Mouse (Mus musculus) heart, embryonic 14.5 days (tissue): ENCODE data around the gene Kcnn4. TPM values are rescaled to one million over a fixed set of nuclear protein-coding genes. Genes with fewer than 3 reads are reported as not detected.

ENCODE experiments used
- ATAC-seq: fragments of 200-750 bp; cut with Nextera tagmentation; 2 replicates; pipeline ENCODE4 v1.8.0; 2017; ENCODE audit warnings: low read depth, moderate TSS enrichment; ENCODE audit not compliant: insufficient number of reproducible peaks, insufficient read depth, low FRiP score
- H3K27ac ChIP-seq, 2 experiments: fragments of 200-500 bp in 1 of 2; fragments of 300-500 bp in 1 of 2; sonication (generic) in 1 of 2; replicated peaks in 1 of 2; 2 replicates each; pipeline ENCODE4 v1.5.1; 2012 to 2014; ENCODE audit warnings: low read depth in 2 of 2, low read length in 2 of 2, control low read depth in 1 of 2, mild to moderate bottlenecking in 1 of 2, mixed read lengths in 1 of 2; ENCODE audit not compliant: control insufficient read depth in 1 of 2, insufficient read depth in 1 of 2
- H3K27me3 ChIP-seq: fragments of 300-500 bp; sonication (generic); 2 replicates; pipeline ENCODE4 v1.6.1; 2014; ENCODE audit warnings: mild to moderate bottlenecking, low read length, control low read depth; ENCODE audit not compliant: control insufficient read depth, insufficient read depth
- H3K36me3 ChIP-seq: fragments of 300-500 bp; sonication (generic); 2 replicates; pipeline ENCODE4 v1.6.1; 2014; ENCODE audit warnings: mild to moderate bottlenecking, control low read depth, low read length, mixed read lengths; ENCODE audit not compliant: control insufficient read depth, insufficient read depth
- H3K4me1 ChIP-seq, 2 experiments: fragments of 200-500 bp in 1 of 2; fragments of 300-500 bp in 1 of 2; sonication (generic) in 1 of 2; 2 replicates each; pipeline ENCODE4 v1.6.1; 2012 to 2014; ENCODE audit warnings: low read length in 2 of 2, control low read depth in 1 of 2, mixed read lengths in 1 of 2; ENCODE audit not compliant: control insufficient read depth in 2 of 2, insufficient read depth in 2 of 2
- H3K4me2 ChIP-seq: fragments of 300-500 bp; sonication (generic); 2 replicates; pipeline ENCODE4 v1.6.1; 2014; ENCODE audit warnings: mild to moderate bottlenecking, low read length
- H3K4me3 ChIP-seq, 2 experiments: fragments of 200-500 bp in 1 of 2; fragments of 300-500 bp in 1 of 2; sonication (generic) in 1 of 2; 2 replicates each; pipeline ENCODE4 v1.5.1; 2012 to 2014; ENCODE audit warnings: low read length in 2 of 2, mild to moderate bottlenecking in 2 of 2, control low read depth in 1 of 2, low read depth in 1 of 2, moderate library complexity in 1 of 2; ENCODE audit not compliant: control insufficient read depth in 1 of 2, insufficient read depth in 1 of 2
- H3K9ac ChIP-seq: fragments of 300-500 bp; sonication (generic); 2 replicates; pipeline ENCODE4 v1.6.1; 2014; ENCODE audit warnings: mild to moderate bottlenecking, low read length
- H3K9me3 ChIP-seq: fragments of 300-500 bp; sonication (generic); 2 replicates; pipeline ENCODE4 v1.6.1; 2016; ENCODE audit warnings: low read length, control low read depth; ENCODE audit not compliant: control insufficient read depth
- WGBS: fragments of 180-500 bp; shearing (Covaris S2); extraction: QIAGEN DNeasy Blood & Tissue Kit; methylation state at CpG from one replicate; pipeline ENCODE4 v1.1.7; 2014; 5-methylcytosine and 5-hydroxymethylcytosine counted together
- polyA plus RNA-seq: library from polyadenylated mRNA; unstranded; fragments of >200 nt; fragmentation: Nextera tagmentation; extraction: Ambion mirVana; gene quantifications from 2 replicates; pipeline ENCODE4 v1.2.1, GENCODE M21; 2014

The Kcnn4 gene
- polyA plus RNA-seq, 1 experiment from 2014 or later, result 1.4 TPM

GRCm38 (mm10) chr7:24425919-24426318, 55.9 kb downstream of the Kcnn4 start:
- H3K36me3 ChIP-seq, result peaks cover 19% of the 10 kb centered on the region
- H3K4me3 ChIP-seq, result no peak overlapping the region

DNA sequence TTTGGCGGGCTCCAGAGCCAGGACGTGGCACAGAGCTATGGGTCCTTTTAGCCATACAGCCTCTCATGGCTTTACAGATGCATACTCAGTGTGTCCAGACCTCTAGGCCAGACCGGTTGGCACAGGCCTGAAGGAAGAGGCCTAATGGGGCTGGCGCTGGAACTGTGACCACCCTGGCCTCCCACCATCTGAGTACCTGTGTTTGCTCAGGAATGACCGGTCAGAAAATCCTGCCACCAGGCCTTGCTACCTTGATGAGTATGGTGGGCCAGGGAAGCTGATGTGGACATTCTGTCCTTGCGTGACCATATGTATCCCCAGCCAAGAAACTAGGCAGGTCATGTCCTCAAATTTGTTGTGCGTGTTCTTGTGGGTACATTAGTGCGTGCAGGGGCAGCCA, 57.1 kb downstream of the Kcnn4 start:
- no peak overlapping the region for H3K27ac ChIP-seq
- no peaks in the 10 kb centered on the region for H3K9me3 ChIP-seq
- peaks cover 13% of the 10 kb centered on the region; the same call in 1 of the 2 replicates for H3K36me3 ChIP-seq
- H3K27me3 ChIP-seq, result peaks cover 2% of the 10 kb centered on the region
- no peak overlapping the region for H3K9ac ChIP-seq
- 92% methylated on average over 8 of the region's 8 CpGs for WGBS
- no peak overlapping the region for H3K4me2 ChIP-seq
- no peak overlapping the region for H3K4me3 ChIP-seq
- ATAC-seq, result no peak
- H3K4me1 ChIP-seq, result peaks cover 15 to 25% of the 10 kb centered on the region in 2 experiments

More at GRCm38 (mm10) chr7:24425919-24426318, 55.9 kb downstream of the Kcnn4 start:
- Histone ChIP-seq H3K9me3 (no peaks in the 10 kb centered on the region), H3K4me1 (peaks cover 15 to 25% of the 10 kb centered on the region in 2 experiments), H3K27ac (no peak overlapping the region), H3K4me2 (no peak overlapping the region), H3K9ac (no peak overlapping the region), H3K27me3 (no peaks in the 10 kb centered on the region)
- ATAC-seq, result no peak
- 76% methylated on average over 9 of the region's 9 CpGs for WGBS

- Histone ChIP-seq H3K9me3 (no peaks in the 10 kb centered on the region), H3K9ac (no peak overlapping the region), H3K27me3 (peaks cover 18% of the 10 kb centered on the region), H3K4me3 (no peak overlapping the region), H3K27ac (no peak overlapping the region), H3K4me1 (peaks cover 12 to 25% of the 10 kb centered on the region in 2 experiments), H3K36me3 (no peaks in the 10 kb centered on the region), H3K4me2 (no peak overlapping the region)
- WGBS, result 91% methylated on average over 5 of the region's 5 CpGs
- ATAC-seq, result no peak
Measured at GRCm38 (mm10) chr7:24428725-24429124, 58.7 kb downstream of the Kcnn4 start.

DNA sequence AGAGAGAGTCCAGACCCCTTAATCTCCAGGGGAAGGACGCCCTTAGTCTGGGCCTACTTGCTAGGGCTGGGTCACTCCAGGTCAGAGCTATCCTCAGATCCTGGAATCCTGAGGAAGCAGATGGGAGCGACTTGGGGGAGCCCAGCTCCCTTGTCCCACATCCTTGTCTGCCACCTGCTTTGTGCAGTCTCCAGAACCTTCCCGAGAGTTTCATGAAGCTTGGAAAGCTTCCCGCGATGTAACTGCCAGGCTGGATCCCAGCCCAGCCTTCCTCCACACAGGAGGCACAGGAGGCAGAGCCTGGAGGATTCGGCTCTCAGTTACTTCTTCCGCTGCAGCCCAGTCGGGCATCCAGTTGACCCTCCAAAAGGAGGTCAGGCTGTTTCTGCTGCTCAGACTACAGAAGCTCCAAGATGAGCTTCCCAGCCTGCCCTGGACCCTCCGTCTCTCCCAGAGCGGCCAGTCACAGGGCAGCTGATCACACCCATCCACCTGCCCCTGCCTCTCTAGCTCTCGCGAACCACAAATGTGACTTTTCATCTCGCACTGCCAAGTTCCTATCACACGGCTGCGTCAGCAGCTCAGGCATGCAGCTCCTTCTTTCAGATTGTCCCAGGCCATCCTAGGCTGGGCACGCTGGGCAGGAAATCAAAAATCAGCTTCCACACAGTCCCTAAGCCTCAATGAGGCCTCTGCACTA, 59.5 kb downstream of the Kcnn4 start:
- Histone ChIP-seq H3K36me3 (no peaks in the 10 kb centered on the region), H3K9me3 (no peaks in the 10 kb centered on the region), H3K27me3 (peaks cover 21% of the 10 kb centered on the region), H3K4me1 (peaks cover 5 to 18% of the 10 kb centered on the region in 2 experiments), H3K4me2 (0 out of 2 replicates have a peak overlapping the region, but pooled peaks have one; percentile 19), H3K4me3 (no peak overlapping the region), H3K27ac (peak overlapping the region in 1 of 2 experiments; percentile 35; a peak in 1 of 4 replicates), H3K9ac (0 out of 2 replicates have a peak overlapping the region, but pooled peaks have one; percentile 27)
- ATAC-seq, result peak; percentile 36; the same call in 1 of the 2 replicates
- 39% methylated on average over 16 of the region's 16 CpGs for WGBS

- peaks cover 21% of the 10 kb centered on the region for H3K27me3 ChIP-seq
- no peak overlapping the region for H3K4me2 ChIP-seq
- H3K4me3 ChIP-seq, result no peak overlapping the region
- H3K9me3 ChIP-seq, result no peaks in the 10 kb centered on the region
- H3K36me3 ChIP-seq, result no peaks in the 10 kb centered on the region
- H3K4me1 ChIP-seq, result peaks cover 0 to 13% of the 10 kb centered on the region in 2 experiments; a peak in 2 of 4 replicates
- 92% methylated on average over 15 of the region's 15 CpGs for WGBS
- no peak overlapping the region for H3K27ac ChIP-seq
- H3K9ac ChIP-seq, result no peak overlapping the region
- ATAC-seq, result no peak
Measured at GRCm38 (mm10) chr7:24430551-24431345, 60.7 kb downstream of the Kcnn4 start.

GRCm38 (mm10) chr7:24431713-24432112, 61.6 kb downstream of the Kcnn4 start:
- 28% methylated on average over 11 of the region's 11 CpGs for WGBS
- no peak for ATAC-seq
- no peak overlapping the region for H3K9ac ChIP-seq
- no peaks in the 10 kb centered on the region for H3K36me3 ChIP-seq
- H3K4me1 ChIP-seq, result peaks cover 0 to 13% of the 10 kb centered on the region in 2 experiments; a peak in 2 of 4 replicates
- no peak overlapping the region for H3K27ac ChIP-seq
- no peaks in the 10 kb centered on the region for H3K9me3 ChIP-seq
- peaks cover 21% of the 10 kb centered on the region for H3K27me3 ChIP-seq
- no peak overlapping the region for H3K4me2 ChIP-seq
- H3K4me3 ChIP-seq, result no peak overlapping the region

DNA sequence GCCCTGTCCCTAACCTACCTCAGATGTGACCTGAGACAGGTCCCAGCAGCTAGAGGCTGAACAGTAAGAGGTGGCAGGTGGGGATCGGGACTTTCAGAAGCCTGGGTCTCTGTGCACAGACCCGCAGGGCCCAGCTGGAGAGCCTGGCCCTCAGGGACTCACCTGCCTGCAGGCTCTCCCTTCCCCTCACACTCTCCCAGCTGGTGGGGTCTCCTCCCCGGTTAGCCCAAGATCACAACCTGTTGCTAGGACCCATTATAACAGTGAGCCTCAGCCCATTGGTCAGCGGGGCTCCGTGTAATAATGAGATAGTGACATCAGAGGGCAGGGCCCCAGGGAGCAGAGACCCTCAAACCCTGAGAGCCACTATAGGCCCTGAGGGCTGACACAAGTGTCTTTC, 65.2 kb downstream of the Kcnn4 start:
- H3K9ac ChIP-seq, result no peak overlapping the region
- H3K36me3 ChIP-seq, result no peaks in the 10 kb centered on the region
- WGBS, result 79% methylated on average over 5 of the region's 5 CpGs
- H3K4me2 ChIP-seq, result no peak overlapping the region
- H3K27me3 ChIP-seq, result peaks cover 21% of the 10 kb centered on the region
- H3K4me1 ChIP-seq, result peaks cover 7 to 9% of the 10 kb centered on the region in 2 experiments; a peak in 2 of 4 replicates
- H3K27ac ChIP-seq, result no peak overlapping the region
- H3K4me3 ChIP-seq, result no peak overlapping the region
- H3K9me3 ChIP-seq, result no peaks in the 10 kb centered on the region
- no peak for ATAC-seq
